Mouse (Mus musculus): Measurements from ENCODE around the gene Dlat. TPM values are rescaled to one million over a fixed set of nuclear protein-coding genes. Genes with fewer than 3 reads are reported as not detected.

Gene Dlat
- total RNA-seq (2021), result 100 to 1,000 TPM; 122 to 124 TPM
- long read RNA-seq, full-length matches to known transcripts, result 241 of 257 reads
- long read RNA-seq, partial matches to known transcripts, result 6 of 257 reads
- long read RNA-seq, other reads (novel, unspliced or antisense), result 10 of 257 reads

DNA sequence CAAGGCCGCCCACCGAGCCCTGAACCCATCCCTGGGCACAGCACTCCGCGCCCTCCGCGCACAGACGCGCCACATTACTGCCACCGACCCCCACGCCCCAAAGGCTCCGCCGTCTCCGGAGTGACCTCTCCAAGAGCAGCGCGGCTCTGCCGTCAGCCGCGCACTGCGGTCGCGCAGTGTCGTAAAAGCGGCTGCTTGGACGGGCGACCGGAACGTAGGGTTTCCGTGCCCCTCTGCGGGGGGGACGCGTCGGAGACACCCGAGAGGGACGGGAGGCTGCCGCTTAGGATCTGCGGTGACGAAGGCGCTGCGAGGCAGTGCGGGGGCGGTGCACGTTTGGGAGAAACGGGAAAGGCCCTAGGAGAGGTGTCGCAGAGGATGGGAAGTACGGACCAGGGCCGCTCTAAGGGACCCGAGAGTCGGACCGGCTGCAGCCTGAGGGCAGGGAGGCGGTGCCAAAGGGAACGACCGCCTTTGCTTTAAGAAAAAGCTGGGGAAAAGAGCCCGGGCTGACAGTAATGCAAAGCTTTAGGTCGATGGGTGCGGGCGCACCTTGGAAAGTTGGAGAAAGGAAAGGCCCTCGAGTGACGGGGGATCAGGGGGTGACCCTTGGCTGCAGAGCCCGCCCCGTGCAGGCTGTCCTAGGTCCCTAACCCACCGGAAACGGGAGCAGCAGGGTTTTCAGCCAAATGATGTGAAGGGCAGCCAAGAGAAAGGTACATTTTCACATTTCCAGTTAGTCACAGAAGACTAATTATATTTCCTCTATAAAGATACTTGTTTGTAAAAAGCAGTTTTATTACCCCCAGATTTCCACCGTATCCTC is at the start of gene Dlat:
Gene Dlat (minus strand): TSS at position 389 of the 826 bp plus-strand sequence.
- DNase-seq (ENCODE audit: low spot score in 2 of 2), result peak; percentile 90 to 91

DNA sequence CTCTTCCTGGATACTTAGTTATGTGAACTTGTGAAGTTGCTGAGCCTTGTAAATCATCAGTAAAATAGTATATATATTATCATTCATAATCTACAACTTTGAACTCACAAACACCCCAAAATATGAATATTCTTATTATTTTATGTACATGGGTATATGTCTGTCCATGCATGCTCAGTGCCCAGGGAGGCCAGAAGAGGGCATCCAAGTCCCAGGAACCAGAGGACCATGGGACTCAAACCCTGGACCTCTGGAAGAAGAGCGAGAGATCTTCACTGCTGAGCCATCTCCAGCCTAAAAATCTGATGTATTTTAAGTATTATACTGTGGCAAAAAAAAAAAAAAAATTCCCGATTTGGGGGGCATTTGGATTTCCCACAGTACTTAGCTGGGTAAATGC is 49.5 kb upstream of the Dlat start:
- peak in 1 of 2 experiments; percentile 35 for DNase-seq (ENCODE audit: low spot score in 2 of 2)

DNA sequence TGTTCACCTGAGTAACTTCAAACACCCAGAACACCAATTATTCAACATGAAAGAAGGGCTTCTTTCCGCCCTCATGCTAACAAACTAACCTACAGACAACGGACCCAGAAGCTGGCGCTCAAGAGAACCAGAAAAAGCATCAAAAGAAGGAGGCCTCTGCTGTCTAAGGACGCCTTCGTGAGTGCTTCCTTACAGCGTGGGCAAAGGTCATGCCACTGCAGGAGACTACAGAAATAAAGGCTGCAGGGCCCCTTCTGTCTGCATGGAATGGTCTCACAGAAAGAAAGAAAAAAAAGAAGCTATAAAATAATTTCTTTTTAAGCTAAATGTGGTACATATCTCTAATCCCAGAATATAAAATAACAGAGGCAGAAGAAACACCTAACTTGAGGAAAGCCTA is 45.3 kb upstream of the Dlat start:
- DNase-seq (ENCODE audit: low spot score in 2 of 2), result no peak

DNA sequence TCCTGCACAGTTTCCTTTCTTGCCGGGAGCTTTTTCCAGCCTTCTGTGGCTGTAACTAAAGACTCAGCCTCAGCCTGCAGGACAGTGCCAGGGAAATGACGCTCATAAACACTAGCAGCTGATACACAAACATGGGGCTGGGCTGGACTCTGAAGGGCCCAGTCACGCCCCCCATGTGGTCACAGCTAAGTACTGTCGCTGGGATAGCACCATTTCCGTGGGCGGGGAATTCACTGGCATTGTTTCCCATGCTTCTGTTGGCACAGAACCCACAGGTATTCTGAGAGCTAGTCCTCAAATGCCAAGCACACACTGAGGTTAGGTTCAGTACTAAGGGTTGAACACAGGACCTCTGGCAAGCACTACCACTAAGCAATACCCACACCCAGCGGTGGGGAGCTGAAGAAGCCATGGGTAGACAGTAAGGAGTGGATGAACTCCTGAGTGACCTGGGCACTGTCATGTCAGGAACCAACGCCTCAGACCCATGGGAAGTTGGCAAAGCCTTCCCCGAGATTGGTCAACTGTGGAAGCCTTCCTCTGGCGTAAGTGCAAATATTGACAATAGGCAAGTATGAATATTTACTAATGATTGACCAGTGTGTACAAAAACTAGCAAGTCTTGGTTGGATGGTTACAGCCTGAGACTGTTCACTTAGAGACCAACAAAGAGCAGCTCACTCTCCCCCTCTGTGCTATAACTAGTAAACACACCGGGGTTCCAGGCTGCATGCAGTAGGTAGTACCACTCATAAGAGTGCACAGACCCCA is 41.5 kb upstream of the Dlat start:
- peak in 1 of 2 experiments; percentile 40 for DNase-seq (ENCODE audit: low spot score in 2 of 2)

DNA sequence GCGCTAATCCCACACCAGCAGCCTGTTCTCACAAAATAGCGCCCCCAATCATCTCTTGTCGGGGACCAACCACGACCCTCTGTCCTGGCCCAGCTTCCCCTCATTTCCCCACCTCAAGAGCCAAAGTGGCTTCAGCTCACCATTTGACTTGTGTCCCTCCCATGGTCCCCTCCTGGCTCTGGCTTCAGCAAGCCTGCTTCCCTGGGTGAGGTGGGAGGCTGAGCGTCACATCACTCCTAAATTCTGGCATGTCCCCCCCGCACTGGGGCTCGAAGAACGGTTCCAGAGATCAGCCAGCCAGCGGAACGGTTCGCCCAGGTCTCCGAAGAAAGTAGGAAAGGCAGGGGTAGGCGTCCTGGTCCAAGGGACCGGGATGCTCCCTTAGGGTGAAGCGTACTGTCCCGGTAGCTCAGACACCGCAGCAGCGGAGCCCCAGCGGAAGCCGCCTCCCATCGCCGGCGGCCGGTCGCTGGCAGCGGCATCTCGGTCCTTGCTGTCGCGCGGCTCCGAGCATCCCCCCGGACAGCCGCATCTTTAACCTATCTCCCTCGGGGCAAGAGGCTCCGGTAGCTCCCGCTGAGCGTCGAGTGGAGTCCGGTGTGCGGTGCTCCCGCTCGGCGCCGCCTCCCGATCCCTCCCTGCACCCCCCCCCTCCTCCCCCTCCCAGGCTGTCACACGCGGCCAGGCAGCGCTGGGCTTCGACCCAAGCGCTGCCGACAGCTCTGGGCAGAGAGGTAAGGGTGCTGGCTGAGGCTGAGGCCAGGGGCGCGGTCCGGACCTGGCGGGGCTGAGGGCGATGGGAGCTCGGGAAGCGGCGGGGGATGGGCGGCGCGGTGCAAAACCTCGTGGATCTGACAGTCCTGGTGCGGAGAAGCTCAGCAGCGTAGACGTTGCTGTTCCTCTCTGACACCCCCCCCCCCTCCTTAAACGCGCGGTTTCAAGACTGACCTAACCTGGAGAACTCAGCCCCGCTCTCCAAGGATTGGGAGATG is 39.1 kb upstream of the Dlat start:
- peak; percentile 53 to 70 for DNase-seq (ENCODE audit: low spot score in 2 of 2)

DNA sequence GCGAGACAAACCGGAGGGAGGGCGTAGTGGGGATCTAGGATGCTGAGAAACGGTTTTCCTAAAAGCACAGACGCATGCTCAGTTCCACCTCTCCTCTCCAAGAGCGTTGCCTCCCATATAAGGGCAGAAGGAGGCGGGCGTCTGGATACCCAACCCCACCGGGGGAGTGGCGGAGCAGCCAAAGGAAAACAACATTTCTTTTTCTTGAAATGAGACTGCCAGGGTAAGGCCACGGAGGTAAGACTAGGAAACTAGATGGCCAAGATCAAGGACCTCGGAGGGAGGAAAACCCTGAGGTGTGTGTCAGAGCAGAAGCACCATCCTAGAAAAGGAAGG is 38.1 kb upstream of the Dlat start:
- peak; percentile 84 to 92 for DNase-seq (ENCODE audit: low spot score in 2 of 2)

DNA sequence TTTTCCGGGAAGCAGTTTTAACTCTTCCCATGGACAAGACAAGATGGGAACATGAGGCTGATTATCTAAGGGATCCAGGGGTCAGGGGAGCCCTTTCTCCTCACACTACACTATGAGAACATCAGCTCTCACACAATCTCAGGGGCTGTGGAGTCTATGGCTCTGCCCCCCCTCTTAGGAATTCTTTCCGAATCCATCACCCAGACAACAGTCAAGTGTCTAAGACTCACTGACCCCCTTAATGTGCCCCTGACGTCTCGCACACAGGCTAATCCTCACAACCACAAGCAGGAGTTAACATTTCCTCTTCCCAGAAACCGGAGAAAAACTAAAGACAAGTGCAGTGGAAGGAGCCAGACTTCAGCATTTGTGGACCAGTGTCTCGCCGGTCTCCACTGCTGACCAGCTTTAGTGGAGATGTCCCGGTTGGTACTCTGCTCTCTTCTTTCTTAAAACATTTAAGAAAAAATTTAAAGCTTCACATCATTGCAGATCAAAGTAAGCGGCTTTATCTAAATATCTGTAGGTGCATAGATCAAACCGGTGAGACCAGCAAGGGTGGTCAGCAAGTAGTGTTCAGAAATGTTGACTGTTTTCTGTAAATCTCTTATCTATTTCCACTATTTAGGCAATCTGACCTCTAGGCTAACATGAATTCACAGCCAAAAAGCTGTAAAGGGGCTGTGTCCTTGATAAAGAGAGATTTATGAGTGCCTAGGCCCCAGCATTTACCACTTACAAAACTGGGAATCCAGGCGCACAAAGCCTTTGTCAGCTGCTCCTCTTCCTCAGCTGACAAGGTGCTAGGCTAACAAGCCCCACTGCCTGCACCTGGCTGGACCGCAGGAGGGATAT is 37.5 kb upstream of the Dlat start:
- DNase-seq (ENCODE audit: low spot score in 2 of 2), result no peak

DNA sequence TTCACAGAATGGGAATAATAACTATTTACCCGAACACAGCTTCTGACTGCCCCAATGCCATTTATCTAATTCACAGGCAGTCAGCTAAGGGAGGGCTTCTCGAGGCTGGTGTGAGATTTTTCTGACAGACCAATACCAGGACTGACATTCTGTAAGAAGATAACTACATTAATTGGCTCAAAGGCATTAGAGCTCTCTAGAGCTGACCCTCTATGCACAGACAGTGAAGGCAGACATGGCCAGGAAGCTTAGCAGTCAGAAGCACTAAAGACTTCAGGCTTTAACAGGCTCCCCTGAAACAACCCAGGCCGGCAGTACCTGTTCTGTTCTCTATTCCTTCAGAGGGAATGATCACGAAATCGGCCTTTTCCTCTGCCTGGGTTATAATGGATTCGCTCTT is 35.6 kb upstream of the Dlat start:
- no peak for DNase-seq (ENCODE audit: low spot score in 2 of 2)

DNA sequence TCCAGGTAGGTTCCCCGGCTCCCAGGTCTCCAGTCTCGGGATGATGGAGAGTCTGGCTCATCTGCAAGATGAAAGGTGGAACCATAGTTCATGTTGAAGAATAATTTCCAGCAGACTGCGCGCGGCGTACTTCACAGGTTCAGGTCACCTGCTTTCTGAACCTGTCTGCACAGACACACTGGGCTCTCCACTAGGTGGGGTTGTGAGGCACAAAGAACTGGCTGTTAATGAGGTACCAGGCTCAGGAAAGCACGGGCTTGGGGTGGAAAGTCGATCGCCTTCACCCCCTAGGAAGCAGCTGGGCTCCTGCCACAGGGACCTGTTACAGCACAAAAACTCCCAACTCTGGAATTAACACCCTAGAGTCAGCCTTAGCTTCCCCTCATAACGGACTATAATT is 34.1 kb upstream of the Dlat start:
- peak in 1 of 2 experiments; percentile 33 for DNase-seq (ENCODE audit: low spot score in 2 of 2)

DNA sequence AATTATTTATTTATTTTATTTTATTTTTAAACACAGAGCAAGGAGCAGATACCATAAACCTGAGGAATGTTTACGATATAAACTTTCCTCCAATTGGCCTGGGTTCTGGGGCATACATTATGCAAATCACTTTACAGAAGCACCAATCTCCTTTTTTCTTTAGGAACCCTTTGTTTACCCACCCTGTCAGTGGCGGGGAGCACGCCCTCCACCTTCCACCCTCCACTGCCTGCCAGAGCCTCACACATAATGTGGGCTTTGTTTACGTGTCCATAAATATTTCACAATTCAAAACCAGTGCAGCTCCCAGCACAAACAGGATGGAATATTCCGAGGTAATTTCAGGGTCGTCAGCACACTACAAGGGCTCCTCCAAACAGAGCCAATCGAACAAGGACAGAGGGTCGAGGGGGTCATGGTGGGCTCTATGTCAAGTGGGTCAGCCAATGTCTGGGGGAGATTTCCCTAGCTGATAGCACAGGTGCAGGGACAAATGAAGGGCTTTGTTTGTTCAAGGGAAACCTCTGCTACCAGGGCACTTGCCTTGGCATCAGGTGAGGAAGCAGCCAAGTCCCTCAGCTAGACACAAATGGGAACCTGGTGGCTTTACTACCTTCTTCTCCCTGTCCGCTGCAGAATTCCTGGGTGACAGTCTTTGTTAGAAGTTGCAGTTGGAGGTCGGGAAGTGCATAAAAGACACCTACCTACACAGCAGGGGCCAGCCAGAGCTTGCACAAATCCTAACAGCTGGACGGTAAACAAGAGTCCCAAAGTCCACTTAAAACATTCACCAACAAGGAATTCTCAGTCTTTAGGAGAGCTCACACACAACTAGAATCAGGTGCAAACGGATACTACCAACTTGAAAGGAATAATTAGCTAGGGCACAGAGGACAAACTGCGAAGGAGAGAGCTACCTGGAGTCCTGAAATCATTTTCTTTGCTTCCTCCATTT is 33.3 kb upstream of the Dlat start:
- no peak for DNase-seq (ENCODE audit: low spot score in 2 of 2)

DNA sequence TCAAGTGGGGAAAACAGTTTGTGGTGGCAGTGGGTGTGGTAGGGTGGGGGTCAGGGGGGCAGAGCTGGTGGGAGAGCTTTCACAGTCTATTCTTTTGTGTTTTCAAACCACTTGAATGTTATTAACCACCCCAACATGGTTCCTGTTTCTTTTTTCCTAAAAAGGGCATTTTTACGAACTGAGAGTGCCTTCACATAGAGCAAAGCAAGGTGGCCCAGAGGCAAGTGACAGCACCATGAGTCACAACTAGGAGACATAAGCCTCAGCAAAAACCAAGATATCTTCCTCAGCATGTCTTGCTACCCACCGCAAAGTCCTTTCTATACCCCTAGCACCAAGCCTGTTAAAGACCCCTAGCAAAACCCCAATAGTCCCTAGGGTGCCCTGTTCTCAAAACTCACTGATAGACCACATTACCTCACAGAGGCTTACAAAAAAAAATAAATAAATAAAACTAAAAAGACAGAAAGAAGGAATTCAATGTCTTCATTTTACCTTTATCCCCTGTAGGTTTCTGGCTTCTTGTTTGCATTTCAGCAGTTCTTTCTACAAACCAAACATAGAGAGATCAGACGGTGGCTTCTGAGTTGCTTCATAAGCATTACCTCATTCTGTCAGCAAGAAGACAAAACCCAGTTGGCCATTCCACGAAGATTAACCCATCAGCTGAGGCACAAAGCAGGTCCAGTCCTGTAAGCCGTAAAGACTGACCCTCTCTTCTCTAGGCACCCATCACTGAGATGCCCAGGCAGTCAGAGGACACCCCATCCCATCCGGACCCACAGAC is 27.5 kb upstream of the Dlat start:
- no peak for DNase-seq (ENCODE audit: low spot score in 2 of 2)

DNA sequence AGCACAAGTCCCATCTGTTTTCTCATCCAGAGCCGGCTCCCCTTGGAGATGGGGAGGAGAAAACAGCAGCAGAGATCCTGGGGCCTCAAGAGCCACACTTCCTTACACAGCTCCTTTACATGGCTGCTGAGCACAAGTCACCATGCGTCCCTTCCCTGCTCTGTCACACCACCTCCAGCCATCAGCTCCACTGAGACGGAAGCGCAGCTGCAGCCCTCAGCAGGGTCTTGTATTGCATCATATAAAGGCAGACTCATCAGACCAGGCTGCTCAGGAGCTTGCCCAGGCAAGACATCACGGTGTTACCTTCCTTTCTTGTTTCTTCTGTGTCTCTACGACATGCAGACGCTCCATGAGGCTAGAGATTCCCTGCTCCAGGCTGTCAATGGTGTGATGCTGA is 22.1 kb upstream of the Dlat start:
- no peak for DNase-seq (ENCODE audit: low spot score in 2 of 2)

DNA sequence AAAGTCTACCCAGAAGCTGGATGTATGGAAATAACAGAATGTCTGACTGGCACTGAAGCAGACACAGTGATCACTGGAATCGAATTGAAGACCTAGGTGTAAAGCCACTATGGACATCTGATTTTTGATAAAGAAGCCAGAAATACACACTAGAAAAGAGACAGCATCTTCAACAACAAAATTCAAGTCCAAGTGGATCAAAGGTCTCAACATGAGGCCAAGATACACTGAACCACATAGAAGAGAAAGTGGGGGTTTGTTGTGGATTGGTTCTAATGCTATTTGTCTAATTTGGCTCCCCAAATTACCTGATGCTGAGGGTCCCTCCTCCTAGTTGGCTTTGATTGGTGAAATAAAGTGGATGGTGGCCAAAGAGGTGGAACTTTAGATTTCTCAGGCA is 19.8 kb upstream of the Dlat start:
- DNase-seq (ENCODE audit: low spot score in 2 of 2), result no peak

DNA sequence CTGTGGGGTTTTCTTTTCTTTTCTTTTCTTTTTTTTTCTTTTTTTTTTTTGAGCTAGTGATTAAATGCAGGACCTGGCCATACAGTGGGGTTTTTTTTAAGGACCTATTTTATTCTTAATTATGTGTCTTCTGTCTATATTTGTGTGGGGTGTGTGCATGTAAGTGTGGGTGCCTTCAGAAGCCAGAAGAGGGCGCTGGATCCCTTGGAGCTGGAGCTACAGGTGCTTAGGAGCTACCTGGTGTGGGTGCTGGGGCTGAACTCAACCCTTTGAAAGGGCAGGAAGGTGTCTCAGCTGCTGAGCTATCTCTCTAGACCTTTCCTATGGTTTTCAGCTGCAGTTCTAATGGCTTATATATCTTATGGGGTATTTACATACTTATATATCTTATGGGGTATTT is 15.2 kb upstream of the Dlat start:
- DNase-seq (ENCODE audit: low spot score in 2 of 2), result no peak

DNA sequence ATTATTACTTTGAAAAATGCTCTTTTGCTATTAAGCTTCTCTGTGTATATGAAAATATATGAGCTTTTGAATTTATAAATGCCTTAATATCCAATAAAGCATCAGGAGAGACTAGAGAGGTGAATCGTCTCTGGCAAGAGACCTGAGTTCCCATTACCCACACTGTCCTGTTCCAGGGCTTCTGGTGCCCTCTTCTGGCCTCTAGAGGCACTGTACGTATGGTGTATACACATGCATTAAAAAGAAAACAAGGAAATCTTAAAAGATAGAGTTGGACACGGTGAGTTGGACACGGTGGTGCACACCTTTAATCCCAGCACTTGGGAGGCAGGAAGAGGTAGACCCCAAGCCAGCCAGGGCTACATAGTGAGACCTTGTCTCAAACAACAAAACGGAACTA is 11.1 kb upstream of the Dlat start:
- DNase-seq (ENCODE audit: low spot score in 2 of 2), result peak in 1 of 2 experiments; percentile 69

DNA sequence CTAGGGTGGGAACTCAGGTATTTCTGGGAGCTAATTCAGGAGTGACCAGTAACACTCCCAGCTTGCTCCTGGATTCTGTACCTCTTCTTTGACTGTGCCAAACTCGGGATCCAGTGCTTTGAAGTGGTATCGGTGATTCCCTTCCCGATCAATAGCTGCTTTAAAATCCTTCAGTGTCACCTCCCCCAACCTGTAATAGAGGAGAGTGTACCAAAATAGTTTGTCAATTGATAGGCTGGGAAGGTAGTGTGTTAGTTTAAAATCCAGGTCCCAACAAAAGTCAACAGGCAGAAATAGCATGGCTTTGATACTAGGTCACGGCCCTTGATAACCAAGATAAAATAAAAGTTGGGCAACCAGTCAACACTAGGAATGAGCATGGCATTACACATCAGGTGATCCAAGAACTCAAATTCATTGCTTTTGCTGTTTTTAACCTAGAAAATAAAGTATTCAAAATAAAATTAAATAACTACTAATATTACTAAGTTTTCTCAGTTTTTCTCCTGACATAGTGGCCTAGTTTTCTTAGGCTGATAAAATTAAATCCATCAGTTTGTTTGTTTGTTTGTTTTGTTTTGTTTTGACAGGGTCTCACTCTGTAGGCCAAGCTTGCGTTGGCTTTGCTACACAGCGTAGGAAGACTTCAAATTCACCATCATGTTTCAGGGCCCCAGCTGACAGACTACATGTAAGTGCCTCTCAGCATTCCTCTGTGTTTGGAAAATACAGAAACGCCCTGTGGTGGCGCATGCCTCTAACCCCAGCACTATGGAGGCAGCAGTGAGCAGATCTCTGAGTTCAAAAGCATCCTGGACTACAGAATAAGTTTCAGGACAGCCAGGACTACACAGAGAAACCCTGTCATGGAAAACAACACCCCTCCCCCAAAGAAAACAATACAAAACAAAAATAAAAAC is 8.3 kb upstream of the Dlat start:
- no peak for DNase-seq (ENCODE audit: low spot score in 2 of 2)

DNA sequence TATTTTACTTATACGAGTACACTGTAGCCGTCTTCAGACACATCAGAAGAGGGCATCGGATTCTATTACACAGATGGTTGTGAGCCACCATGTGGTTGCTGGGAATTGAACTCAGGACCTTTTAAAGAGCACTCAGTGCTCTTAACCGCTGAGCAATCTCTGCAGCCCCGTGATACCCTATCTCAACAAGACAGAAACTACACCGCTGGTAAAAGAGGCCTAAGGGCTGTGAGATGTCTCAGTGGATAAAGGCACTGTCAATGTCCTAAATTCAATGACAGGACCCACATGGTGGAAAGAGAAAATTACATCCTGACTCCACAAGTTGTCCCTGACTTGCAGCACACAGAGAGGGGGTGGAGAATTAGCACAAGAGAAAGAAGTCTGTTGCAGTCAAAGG is 6.9 kb upstream of the Dlat start:
- no peak for DNase-seq (ENCODE audit: low spot score in 2 of 2)

All from layer of hippocampus, adult 18-20 months (tissue).